Mouse (Mus musculus): ENCODE results near the gene Gm20916.
"Not testable (repeated sequence)": the region's sequence is repeated elsewhere in the genome, so short reads cannot be mapped to it uniquely, and the experiment has no call there.

The Gm20916 gene

GRCm38 (mm10) chrY:79319265-79319664, at the start of gene Gm20916:
TSS of gene Gm20916 (plus strand) at chrY:79319565.
- POLR2A ChIA-PET, CTCF ChIA-PET: not testable (repeated sequence)

Data from embryonic stem cell, embryonic (primary cell).